Mouse (Mus musculus) lung, adult 2 months (tissue): ENCODE data around the gene Nexn.

Source experiments
- CTCF ChIP-seq: fragments of 200-500 bp; IDR thresholded peaks from 2 replicates; pipeline ENCODE4 v1.5.1; 2011; ENCODE audit warnings: mild to moderate bottlenecking, low read length, control low read depth; ENCODE audit not compliant: insufficient read depth
- POLR2A ChIP-seq: fragments of 200-500 bp; IDR thresholded peaks from 2 replicates; pipeline ENCODE4 v1.6.1; 2011; ENCODE audit warnings: low read depth, mild to moderate bottlenecking, control low read depth, low read length, borderline replicate concordance; ENCODE audit errors: extremely low read depth

GRCm38 (mm10) chr3:152207156-152207555, 59.0 kb downstream of the Nexn start:
- TF ChIP-seq CTCF (no peak), POLR2A (no peak)
